Mouse (Mus musculus) B cell, adult 2 months (primary cell): ENCODE data around the gene Pomp.

Source experiments
- DNase-seq, 2 experiments: peaks; one replicate each; pipeline ENCODE4 v3.0.0; 2022

The Pomp gene

GRCm38 (mm10) chr5:147907144-147907543 lies 46.9 kb downstream of the Pomp start:
- DNase-seq, result no peak

GRCm38 (mm10) chr5:147907851-147908250 lies 47.6 kb downstream of the Pomp start:
- no peak for DNase-seq

- no peak for DNase-seq
Measured at GRCm38 (mm10) chr5:147910807-147911509, 50.7 kb downstream of the Pomp start.

- no peak for DNase-seq
Measured at GRCm38 (mm10) chr5:147911744-147912143, 51.5 kb downstream of the Pomp start.

GRCm38 (mm10) chr5:147913241-147913842 lies 53.1 kb downstream of the Pomp start:
- DNase-seq, result no peak

- DNase-seq, result no peak
Measured at GRCm38 (mm10) chr5:147915038-147915566, 54.8 kb downstream of the Pomp start.

DNA sequence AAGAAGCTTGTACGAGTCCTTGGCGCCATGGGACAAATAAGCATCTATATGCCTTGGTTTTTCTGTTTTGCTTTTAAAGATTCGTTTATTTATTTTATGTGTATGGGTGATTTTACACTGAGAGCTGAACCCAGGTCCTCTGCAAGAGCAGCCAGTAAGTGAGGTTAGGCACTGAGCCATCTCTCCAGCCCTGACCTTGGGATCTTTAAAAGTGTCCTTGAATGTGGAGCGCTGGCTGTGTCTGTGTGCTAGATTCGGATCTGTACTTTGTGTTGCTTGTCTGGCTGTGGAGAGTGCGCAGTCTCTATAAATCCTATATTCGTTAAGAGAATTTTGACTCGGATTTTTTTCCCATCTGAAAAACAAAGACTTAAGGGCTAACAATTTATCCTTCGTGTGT lies 55.9 kb downstream of the Pomp start:
- no peak for DNase-seq

GRCm38 (mm10) chr5:147918044-147918846 lies 58.0 kb downstream of the Pomp start:
- DNase-seq, result no peak

- no peak for DNase-seq
Measured at GRCm38 (mm10) chr5:147924621-147925020, 64.4 kb downstream of the Pomp start.
